Mouse (Mus musculus): ENCODE data around the gene Nup107. TPM values are rescaled to one million over a fixed set of nuclear protein-coding genes. Genes with fewer than 3 reads are reported as not detected.

The Nup107 gene
- polyA plus RNA-seq, 1 experiment from 2014 or later, result 97.7 TPM

DNA sequence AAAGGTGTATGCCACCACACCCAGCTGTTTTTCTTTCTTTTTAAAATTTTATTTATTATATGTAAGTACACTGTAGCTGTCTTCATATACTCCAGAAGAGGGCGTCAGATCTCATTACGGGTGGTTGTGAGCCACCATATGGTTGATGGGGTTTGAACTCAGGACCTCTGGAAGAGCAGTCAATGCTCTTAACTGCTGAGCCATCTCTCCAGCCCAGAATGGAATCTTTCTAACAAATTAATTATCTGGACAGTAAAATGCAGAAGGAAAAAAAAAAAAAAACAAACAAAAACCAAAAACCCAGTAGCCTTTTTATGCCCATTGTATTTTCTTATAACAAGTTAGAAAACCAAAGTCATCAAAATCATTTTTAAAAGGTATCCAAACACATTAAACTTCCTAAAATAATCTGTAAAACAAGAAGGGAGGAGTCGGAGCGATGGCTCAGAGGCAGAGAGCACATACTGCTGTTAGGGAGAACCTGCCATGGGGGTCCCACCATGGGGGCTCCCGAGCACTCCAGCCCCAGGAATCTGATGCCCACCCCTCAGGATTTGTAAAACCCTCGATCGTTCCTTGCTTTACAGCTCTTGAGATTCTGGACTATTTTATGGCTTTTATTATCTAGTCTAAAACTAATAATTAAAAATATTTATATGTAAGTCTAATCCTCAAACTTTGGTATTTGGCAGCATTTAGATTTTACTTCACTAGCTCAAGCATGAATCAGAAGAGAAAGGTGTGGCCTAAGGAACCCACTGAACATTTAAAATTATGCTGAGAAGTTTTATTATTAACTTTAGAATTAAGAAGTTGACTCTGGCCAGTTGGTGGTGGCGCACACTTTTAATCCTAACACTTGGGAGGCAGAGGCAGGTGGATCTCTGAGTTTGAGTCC, 38.5 kb downstream of the Nup107 start:
- no peak overlapping the region for H3K4me2 ChIP-seq
- WGBS, result 92% methylated on average over 8 of the region's 8 CpGs
- H3K36me3 ChIP-seq, result peaks cover 91% of the 10 kb centered on the region
- H3K27me3 ChIP-seq, result no peaks in the 10 kb centered on the region
- no peak overlapping the region for H3K9ac ChIP-seq (replicated peaks)
- no peaks in the 10 kb centered on the region for H3K4me1 ChIP-seq (replicated peaks)
- no peaks in the 10 kb centered on the region for H3K9me3 ChIP-seq
- no peak overlapping the region for H3K27ac ChIP-seq
- no peak for ATAC-seq (ENCODE audit: insufficient number of reproducible peaks, insufficient read depth, low FRiP score, low TSS enrichment, low read depth)
- no peak overlapping the region for H3K4me3 ChIP-seq (replicated peaks)

DNA sequence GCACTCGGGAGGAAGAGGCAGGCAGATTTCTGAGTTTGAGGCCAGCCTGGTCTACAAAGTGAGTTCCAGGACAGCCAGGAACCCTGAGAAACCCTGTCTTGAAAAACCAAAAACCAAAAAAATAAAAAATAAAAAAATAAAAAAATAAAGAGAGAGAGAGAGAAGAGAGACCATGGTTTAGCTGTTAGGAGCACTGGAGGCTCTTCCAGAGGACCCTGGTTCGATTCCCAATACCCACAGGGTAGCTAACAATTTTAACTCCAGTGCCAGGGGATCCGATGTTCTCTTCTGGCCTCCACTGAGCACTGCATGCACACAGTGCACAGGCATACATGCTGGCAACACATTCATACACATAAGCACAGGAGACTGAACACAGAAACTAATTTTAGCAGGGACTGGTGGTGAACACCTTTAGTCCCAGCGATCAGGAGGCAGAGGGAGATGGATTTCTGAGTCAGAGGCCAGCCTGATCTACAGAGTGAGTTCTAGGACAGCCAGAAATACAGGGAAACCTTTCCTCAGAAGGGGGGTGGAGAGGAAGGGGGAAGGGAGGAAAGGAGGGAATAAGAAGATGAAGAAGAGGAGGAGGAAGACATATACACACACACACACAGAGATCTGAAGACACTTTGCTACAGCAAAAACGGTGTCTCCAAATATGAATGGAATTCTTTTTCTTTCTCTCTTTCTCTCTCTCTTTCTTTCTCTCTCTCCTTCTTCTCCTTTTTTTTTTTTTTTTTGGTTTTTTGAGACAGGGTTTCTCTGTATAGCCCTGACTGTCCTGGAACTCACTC, 39.5 kb downstream of the Nup107 start:
- no peak overlapping the region for H3K4me2 ChIP-seq
- H3K27ac ChIP-seq, result no peak overlapping the region
- H3K27me3 ChIP-seq, result no peaks in the 10 kb centered on the region
- ATAC-seq (ENCODE audit: insufficient number of reproducible peaks, insufficient read depth, low FRiP score, low TSS enrichment, low read depth), result no peak
- H3K4me1 ChIP-seq (replicated peaks), result no peaks in the 10 kb centered on the region
- H3K36me3 ChIP-seq, result peaks cover 91% of the 10 kb centered on the region
- no peaks in the 10 kb centered on the region for H3K9me3 ChIP-seq
- H3K4me3 ChIP-seq (replicated peaks), result no peak overlapping the region
- no peak overlapping the region for H3K9ac ChIP-seq (replicated peaks)
- WGBS, result 89% methylated on average over 5 of the region's 5 CpGs

DNA sequence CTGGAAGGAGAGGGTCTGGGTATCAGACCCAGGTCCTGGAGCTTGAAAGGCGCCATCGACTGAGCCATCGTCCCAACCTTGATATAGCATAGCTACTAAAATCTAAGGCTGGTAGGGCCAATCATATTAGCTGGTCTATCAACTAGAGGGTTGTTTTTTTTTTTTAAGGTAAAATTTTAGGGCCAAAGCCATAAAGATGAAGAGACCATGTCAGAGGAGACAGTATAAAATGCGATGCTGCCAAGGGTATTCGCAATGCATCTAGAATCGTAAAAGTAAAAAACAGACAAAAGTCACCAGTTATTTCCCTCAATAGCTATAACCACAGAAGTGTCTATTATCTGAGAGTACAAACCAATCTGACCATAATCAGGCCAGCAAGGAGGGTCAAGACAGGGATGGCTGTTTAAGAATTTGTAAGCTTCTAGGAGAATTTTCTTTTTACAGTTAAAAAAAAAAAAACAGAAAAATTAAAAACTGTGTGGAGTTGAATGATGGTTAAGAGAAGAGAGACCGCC, 40.1 kb downstream of the Nup107 start:
- no peak overlapping the region for H3K9ac ChIP-seq (replicated peaks)
- no peak for ATAC-seq (ENCODE audit: insufficient number of reproducible peaks, insufficient read depth, low FRiP score, low TSS enrichment, low read depth)
- H3K9me3 ChIP-seq, result no peaks in the 10 kb centered on the region
- H3K4me3 ChIP-seq (replicated peaks), result no peak overlapping the region
- no peaks in the 10 kb centered on the region for H3K27me3 ChIP-seq
- no peaks in the 10 kb centered on the region for H3K4me1 ChIP-seq (replicated peaks)
- no peak overlapping the region for H3K27ac ChIP-seq
- H3K36me3 ChIP-seq, result peaks cover 91% of the 10 kb centered on the region
- H3K4me2 ChIP-seq, result no peak overlapping the region
- 96% methylated on average over 7 of the region's 7 CpGs for WGBS

DNA sequence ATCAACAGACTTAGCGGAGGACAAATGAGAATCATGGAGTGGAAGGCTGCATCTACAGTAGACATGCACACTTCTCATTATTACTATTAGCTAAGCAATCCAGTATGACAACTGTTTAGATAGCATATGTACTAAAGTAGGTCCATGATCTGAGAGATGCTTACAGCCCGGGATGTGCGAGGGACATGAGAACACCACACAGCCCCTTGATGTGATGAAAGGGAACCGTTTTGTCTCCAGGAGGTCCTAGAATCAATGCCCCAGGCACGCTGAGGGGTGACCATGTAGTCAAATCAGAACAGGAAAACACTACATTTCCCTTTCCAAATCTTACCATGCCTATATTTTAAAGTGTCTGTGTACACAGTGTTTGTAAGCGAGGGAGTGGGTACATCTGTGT, 40.8 kb downstream of the Nup107 start:
- no peak for ATAC-seq (ENCODE audit: insufficient number of reproducible peaks, insufficient read depth, low FRiP score, low TSS enrichment, low read depth)
- H3K27me3 ChIP-seq, result no peaks in the 10 kb centered on the region
- H3K4me1 ChIP-seq (replicated peaks), result no peaks in the 10 kb centered on the region
- H3K36me3 ChIP-seq, result peaks cover 86% of the 10 kb centered on the region
- H3K9me3 ChIP-seq, result no peaks in the 10 kb centered on the region
- H3K4me3 ChIP-seq (replicated peaks), result no peak overlapping the region
- no peak overlapping the region for H3K4me2 ChIP-seq
- 96% methylated on average over 6 of the region's 6 CpGs for WGBS
- H3K9ac ChIP-seq (replicated peaks), result no peak overlapping the region
- H3K27ac ChIP-seq, result no peak overlapping the region

DNA sequence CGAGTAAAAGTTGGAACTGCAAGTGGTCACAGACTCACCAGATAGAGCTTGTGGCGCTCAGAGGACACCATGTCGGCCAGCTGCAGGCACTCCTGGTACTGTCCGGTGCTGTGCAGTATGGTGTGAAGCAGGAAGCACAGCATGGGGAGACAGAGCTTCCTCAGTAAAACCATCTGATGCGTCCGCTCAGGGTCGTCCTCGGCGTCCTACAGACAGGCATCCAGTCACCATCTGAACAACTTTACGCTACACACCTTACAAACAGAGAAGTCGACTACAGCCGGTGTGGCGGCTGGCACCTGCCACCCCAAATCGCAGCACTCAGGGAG, 41.3 kb downstream of the Nup107 start:
- H3K4me2 ChIP-seq, result no peak overlapping the region
- 97% methylated on average over 14 of the region's 14 CpGs for WGBS
- H3K9me3 ChIP-seq, result no peaks in the 10 kb centered on the region
- H3K9ac ChIP-seq (replicated peaks), result no peak overlapping the region
- no peak overlapping the region for H3K4me3 ChIP-seq (replicated peaks)
- peaks cover 82% of the 10 kb centered on the region for H3K36me3 ChIP-seq
- H3K27ac ChIP-seq, result no peak overlapping the region
- ATAC-seq (ENCODE audit: insufficient number of reproducible peaks, insufficient read depth, low FRiP score, low TSS enrichment, low read depth), result no peak
- no peaks in the 10 kb centered on the region for H3K27me3 ChIP-seq
- H3K4me1 ChIP-seq (replicated peaks), result no peaks in the 10 kb centered on the region

DNA sequence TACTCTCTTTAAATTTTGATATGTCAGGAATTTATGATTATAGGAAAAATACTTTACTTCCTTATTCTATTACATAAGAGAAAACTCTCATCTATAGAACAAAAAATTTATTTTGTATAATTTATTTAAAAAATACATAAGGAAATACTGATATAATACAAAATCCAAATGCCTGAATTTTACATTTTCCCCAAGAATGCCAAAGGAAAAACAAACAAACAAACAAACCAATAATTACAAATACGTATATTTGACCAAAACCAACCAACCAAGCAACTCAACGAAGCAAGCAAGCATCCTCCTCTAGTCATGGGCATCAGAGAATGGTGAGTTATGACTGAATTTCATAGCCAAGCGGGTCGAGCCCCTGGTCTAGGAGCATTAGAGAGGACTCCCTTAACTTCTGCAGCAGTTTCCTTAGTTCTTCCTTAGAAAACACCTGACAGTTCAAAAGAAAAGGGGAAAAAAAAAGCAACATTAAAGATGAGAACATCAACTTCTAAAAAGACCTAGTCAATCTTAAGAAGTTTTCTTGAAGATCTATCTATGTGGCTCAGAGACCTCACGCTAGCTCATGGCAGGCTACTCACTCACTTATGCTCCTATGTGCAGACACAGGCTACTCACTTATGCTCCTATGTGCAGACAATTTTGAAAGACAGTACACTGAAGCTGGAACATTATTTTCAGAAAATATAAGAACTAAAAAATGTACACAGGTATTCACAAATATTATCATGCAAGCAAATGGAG, 41.8 kb downstream of the Nup107 start:
- Histone ChIP-seq H3K4me1 (replicated peaks) (no peaks in the 10 kb centered on the region), H3K36me3 (peaks cover 77% of the 10 kb centered on the region), H3K9me3 (no peaks in the 10 kb centered on the region), H3K4me2 (no peak overlapping the region), H3K27me3 (no peaks in the 10 kb centered on the region), H3K4me3 (replicated peaks) (no peak overlapping the region), H3K9ac (replicated peaks) (no peak overlapping the region), H3K27ac (no peak overlapping the region)
- no peak for ATAC-seq (ENCODE audit: insufficient number of reproducible peaks, insufficient read depth, low FRiP score, low TSS enrichment, low read depth)
- WGBS, result 95% methylated on average over 5 of the region's 5 CpGs

DNA sequence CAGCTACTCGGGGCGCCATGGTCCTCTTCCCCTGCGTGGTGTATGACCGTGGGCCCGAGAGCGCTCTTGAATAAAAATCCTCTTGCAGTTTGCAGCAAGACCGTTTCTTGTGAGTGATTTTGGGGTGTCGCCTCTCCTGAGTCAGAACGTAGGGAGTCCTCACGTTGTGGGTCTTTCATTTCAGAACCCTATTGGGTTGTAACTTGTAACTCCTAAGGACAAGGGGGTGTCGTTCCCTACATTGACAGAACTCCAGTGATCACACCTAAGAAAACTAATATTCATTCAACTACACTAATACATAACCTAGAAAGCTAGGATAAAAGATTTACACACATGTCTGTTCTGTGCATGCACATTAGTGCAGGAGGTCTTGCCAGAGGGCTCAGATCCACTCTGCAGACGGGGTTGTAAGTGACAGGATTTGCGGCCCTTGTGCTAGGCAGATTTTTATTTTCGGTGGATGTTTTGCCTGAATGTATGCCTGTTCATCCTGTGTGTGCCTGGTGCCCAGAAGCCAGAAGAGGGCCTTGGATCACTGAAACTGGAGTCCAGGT, 42.6 kb downstream of the Nup107 start:
- 91% methylated on average over 14 of the region's 14 CpGs for WGBS
- Histone ChIP-seq H3K36me3 (peaks cover 68% of the 10 kb centered on the region), H3K4me3 (replicated peaks) (no peak overlapping the region), H3K27ac (no peak overlapping the region), H3K9ac (replicated peaks) (no peak overlapping the region), H3K4me2 (no peak overlapping the region), H3K9me3 (no peaks in the 10 kb centered on the region), H3K27me3 (no peaks in the 10 kb centered on the region), H3K4me1 (replicated peaks) (peaks cover 7% of the 10 kb centered on the region)
- no peak for ATAC-seq (ENCODE audit: insufficient number of reproducible peaks, insufficient read depth, low FRiP score, low TSS enrichment, low read depth)

DNA sequence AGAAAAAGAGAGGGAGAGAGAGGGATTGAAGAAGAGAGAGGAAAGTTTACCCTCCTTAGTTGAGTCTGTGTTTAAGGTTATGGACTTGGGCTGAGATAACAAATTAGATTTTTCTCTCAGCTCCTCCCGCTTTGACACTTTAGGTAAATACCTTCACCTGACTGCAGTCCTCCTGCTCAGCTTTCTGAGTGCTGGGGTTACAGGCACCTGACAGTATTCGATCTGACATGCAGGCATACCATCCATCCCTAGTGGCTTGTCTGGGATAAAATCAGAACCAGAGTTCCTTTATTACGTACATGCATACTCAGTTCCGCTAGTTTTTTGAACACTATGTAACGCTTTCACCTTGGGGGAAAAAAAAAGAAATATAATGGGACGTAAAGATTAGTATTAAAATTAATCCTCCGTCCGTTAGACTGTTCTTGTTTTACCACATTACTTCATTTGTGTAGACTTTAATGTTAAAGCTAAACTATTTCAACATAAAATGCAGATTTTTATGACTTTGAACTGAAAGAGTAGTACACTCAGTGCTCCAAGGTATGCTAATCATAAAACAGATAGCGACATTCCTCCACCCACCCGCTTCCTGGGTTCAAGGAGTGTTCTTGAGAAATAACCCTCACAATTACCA, 43.3 kb downstream of the Nup107 start:
- H3K9ac ChIP-seq (replicated peaks), result no peak overlapping the region
- peaks cover 61% of the 10 kb centered on the region for H3K36me3 ChIP-seq
- 96% methylated on average over 10 of the region's 10 CpGs for WGBS
- no peak for ATAC-seq (ENCODE audit: insufficient number of reproducible peaks, insufficient read depth, low FRiP score, low TSS enrichment, low read depth)
- no peaks in the 10 kb centered on the region for H3K9me3 ChIP-seq
- no peaks in the 10 kb centered on the region for H3K27me3 ChIP-seq
- H3K4me3 ChIP-seq (replicated peaks), result no peak overlapping the region
- no peak overlapping the region for H3K27ac ChIP-seq
- peaks cover 12% of the 10 kb centered on the region for H3K4me1 ChIP-seq (replicated peaks)
- H3K4me2 ChIP-seq, result no peak overlapping the region

DNA sequence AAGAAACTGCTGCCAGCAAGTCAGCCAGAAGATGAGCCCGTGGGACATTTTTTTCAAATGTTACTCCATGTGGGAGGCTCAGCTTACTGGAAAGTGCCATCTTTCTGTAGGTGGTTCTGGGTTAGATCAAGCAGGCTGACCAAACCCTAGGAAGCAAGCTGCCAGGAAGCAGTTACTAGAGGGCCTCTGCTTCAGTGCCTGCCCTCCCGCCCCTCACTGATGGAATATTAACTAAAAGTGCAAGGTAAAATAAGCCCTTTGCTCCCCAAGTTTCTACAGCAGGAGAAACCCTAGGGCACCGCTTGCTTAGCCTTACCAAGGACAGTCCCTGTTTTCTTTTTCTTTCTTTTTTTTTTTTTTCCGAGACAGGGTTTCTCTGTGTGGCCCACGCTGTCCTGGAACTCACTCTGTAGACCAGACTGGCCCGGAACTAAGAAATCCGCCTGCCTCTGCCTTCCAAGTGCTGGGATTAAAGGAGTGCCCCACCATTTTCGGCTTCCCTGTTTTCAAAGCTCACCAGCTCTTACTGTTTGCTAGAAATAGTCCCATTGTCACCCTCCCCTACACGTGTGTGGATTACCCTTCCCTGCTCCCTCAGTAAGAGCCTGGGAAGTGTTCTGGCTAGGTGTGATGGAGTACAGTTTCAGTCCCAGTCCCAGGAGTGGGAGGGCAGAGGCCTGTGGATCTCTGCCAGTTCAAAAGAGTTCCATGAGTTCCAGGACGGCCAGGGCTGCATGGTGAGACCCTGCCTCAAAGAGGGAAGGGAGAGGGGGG, 44.0 kb downstream of the Nup107 start:
- peaks cover 18% of the 10 kb centered on the region for H3K4me1 ChIP-seq (replicated peaks)
- no peak overlapping the region for H3K4me2 ChIP-seq
- no peak overlapping the region for H3K4me3 ChIP-seq (replicated peaks)
- H3K27ac ChIP-seq, result no peak overlapping the region
- H3K27me3 ChIP-seq, result no peaks in the 10 kb centered on the region
- H3K9ac ChIP-seq (replicated peaks), result no peak overlapping the region
- no peaks in the 10 kb centered on the region for H3K9me3 ChIP-seq
- H3K36me3 ChIP-seq, result peaks cover 59% of the 10 kb centered on the region
- WGBS, result 88% methylated on average over 10 of the region's 10 CpGs
- no peak for ATAC-seq (ENCODE audit: insufficient number of reproducible peaks, insufficient read depth, low FRiP score, low TSS enrichment, low read depth)

DNA sequence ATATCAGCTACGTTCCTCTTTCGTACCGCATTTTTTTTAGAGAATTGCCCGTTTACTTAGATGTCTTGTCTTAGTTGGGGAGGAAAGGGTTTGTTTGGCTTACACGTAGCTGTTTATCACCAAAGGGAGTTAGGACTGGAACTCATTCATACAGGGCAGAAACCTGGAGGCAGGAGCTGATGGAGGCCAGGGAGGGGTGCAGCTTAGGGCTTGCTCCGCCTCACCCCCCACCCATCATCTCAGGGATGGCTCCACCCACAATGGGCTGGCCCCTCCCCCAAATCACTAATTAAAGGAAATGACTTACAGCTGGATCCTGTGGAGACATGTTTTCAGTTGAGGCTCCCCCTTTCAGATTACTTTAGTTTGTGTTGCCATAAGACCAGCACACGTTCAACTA, 44.8 kb downstream of the Nup107 start:
- no peak overlapping the region for H3K27ac ChIP-seq
- H3K9ac ChIP-seq (replicated peaks), result no peak overlapping the region
- no peak overlapping the region for H3K4me2 ChIP-seq
- H3K9me3 ChIP-seq, result no peaks in the 10 kb centered on the region
- no peak for ATAC-seq (ENCODE audit: insufficient number of reproducible peaks, insufficient read depth, low FRiP score, low TSS enrichment, low read depth)
- H3K27me3 ChIP-seq, result no peaks in the 10 kb centered on the region
- H3K4me3 ChIP-seq (replicated peaks), result no peak overlapping the region
- peaks cover 18% of the 10 kb centered on the region for H3K4me1 ChIP-seq (replicated peaks)
- H3K36me3 ChIP-seq, result peaks cover 53% of the 10 kb centered on the region
- 91% methylated on average over 7 of the region's 7 CpGs for WGBS
